Mouse (Mus musculus) hindbrain, embryonic 10.5 days (tissue): ENCODE data around the gene Lmntd1. TPM values are rescaled to one million over a fixed set of nuclear protein-coding genes. Genes with fewer than 3 reads are reported as not detected.

ENCODE experiments used
- DNase-seq: peaks from one replicate; pipeline ENCODE4 v3.0.0-alpha.2; 2017; ENCODE audit warnings: low spot score
- H3K27ac ChIP-seq: fragments of 300-500 bp; sonication (generic); 2 replicates; pipeline ENCODE4 v1.5.1; 2016; ENCODE audit warnings: mild to moderate bottlenecking, moderate library complexity
- H3K27me3 ChIP-seq: fragments of 300-500 bp; sonication (generic); 2 replicates; pipeline ENCODE4 v1.6.1; 2016; ENCODE audit warnings: mild to moderate bottlenecking; ENCODE audit not compliant: poor library complexity, insufficient read depth, severe bottlenecking
- H3K36me3 ChIP-seq: fragments of 300-500 bp; sonication (generic); 2 replicates; pipeline ENCODE4 v1.6.1; 2016; ENCODE audit warnings: mild to moderate bottlenecking, moderate library complexity
- H3K4me1 ChIP-seq: fragments of 300-500 bp; sonication (generic); replicated peaks from 2 replicates; pipeline ENCODE4 v1.6.1; 2016; ENCODE audit warnings: mild to moderate bottlenecking
- H3K4me3 ChIP-seq: fragments of 300-500 bp; sonication (generic); 2 replicates; pipeline ENCODE4 v1.5.1; 2016; ENCODE audit warnings: mild to moderate bottlenecking, moderate library complexity
- H3K9me3 ChIP-seq: fragments of 300-500 bp; sonication (generic); 2 replicates; pipeline ENCODE4 v1.6.1; 2016; ENCODE audit warnings: mild to moderate bottlenecking, moderate library complexity
- WGBS: fragments of 180-500 bp; shearing (Covaris S2); methylation state at CpG from one replicate; pipeline ENCODE4 v1.1.7; 2016; 5-methylcytosine and 5-hydroxymethylcytosine counted together
- polyA plus RNA-seq: library from polyadenylated mRNA; unstranded; fragments of >200 nt; fragmentation: Nextera tagmentation; extraction: Ambion mirVana; gene quantifications from 2 replicates; pipeline ENCODE4 v1.2.1, GENCODE M21; 2016

The Lmntd1 gene
- polyA plus RNA-seq, 1 experiment from 2014 or later, result 0.31 TPM

- no peak for DNase-seq
- Histone ChIP-seq H3K27me3 (no peaks in the 10 kb centered on the region), H3K4me3 (no peak overlapping the region), H3K36me3 (no peaks in the 10 kb centered on the region), H3K9me3 (no peaks in the 10 kb centered on the region), H3K4me1 (peaks cover 22% of the 10 kb centered on the region), H3K27ac (no peak overlapping the region)
- 67% methylated on average over 11 of the region's 11 CpGs for WGBS
Observed at GRCm38 (mm10) chr6:145598794-145599555, 15.1 kb downstream of the Lmntd1 start.

GRCm38 (mm10) chr6:145595905-145596304, 18.2 kb downstream of the Lmntd1 start:
- Histone ChIP-seq H3K4me3 (no peak overlapping the region), H3K27me3 (no peaks in the 10 kb centered on the region), H3K9me3 (no peaks in the 10 kb centered on the region), H3K27ac (no peak overlapping the region), H3K36me3 (no peaks in the 10 kb centered on the region), H3K4me1 (peaks cover 20% of the 10 kb centered on the region)
- DNase-seq, result no peak
- WGBS, result 90% methylated on average over 4 of the region's 4 CpGs

GRCm38 (mm10) chr6:145593991-145594390, 20.1 kb downstream of the Lmntd1 start:
- peaks cover 20% of the 10 kb centered on the region for H3K4me1 ChIP-seq
- no peaks in the 10 kb centered on the region for H3K36me3 ChIP-seq
- 90% methylated on average over 7 of the region's 7 CpGs for WGBS
- DNase-seq, result no peak
- no peak overlapping the region for H3K4me3 ChIP-seq
- H3K9me3 ChIP-seq, result no peaks in the 10 kb centered on the region
- no peak overlapping the region for H3K27ac ChIP-seq
- no peaks in the 10 kb centered on the region for H3K27me3 ChIP-seq

DNA sequence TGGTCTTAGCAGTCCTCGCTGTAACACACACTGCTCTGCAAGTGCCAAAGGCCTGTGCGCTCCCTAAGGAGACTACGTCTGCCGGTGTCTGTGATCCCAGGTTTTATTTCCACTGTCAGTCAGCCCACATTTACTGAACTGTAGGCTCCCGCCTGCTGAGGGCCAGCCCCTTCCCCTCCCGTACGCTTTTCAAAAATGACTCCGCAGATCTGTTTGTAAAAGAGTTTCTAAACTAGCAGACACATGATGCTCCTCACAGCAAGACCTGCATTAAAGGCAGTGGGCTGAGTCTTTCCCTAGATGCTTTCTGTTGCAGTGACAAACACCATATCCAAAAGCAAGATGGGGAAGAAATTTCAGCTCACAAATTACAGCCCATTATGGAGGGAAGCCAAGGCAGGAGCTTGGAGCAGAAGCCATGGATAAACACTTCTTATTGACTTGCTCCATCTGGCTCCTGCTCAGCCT, 21.6 kb downstream of the Lmntd1 start:
- peak overlapping the region; percentile 67 for H3K27ac ChIP-seq
- WGBS, result 58% methylated on average over 8 of the region's 8 CpGs
- H3K36me3 ChIP-seq, result no peaks in the 10 kb centered on the region
- no peak overlapping the region for H3K4me3 ChIP-seq
- no peaks in the 10 kb centered on the region for H3K27me3 ChIP-seq
- peak; percentile 20 for DNase-seq
- peaks cover 15% of the 10 kb centered on the region for H3K4me1 ChIP-seq
- H3K9me3 ChIP-seq, result no peaks in the 10 kb centered on the region

GRCm38 (mm10) chr6:145592036-145592435, 22.1 kb downstream of the Lmntd1 start:
- 83% methylated on average over 6 of the region's 6 CpGs for WGBS
- no peak overlapping the region for H3K4me3 ChIP-seq
- H3K27ac ChIP-seq, result peak overlapping the region; percentile 67

DNA sequence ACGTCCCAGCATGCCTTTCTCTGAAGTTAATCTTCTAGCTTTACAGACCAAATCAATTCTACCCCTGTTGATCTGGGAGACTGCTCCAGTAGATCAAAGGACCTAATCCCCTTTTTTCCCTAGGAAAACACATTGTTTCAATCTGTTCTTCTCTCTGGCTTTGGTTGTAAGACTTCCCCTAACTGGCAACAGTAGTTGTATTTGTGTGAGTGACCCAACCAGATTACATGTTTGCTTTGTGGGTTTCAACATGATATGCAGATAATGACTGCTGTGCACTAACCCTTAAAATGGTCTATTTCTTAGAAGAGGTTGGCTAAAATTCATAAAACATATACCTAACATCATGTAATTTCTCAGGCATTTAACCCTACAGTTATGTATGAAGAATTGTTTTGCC, 22.5 kb downstream of the Lmntd1 start:
- DNase-seq, result no peak
- Histone ChIP-seq H3K27ac (no peak overlapping the region), H3K27me3 (no peaks in the 10 kb centered on the region), H3K36me3 (no peaks in the 10 kb centered on the region), H3K4me1 (peaks cover 15% of the 10 kb centered on the region), H3K9me3 (no peaks in the 10 kb centered on the region), H3K4me3 (no peak overlapping the region)
- 69% methylated on average over 1 of the region's 1 CpGs for WGBS

More at GRCm38 (mm10) chr6:145592036-145592435, 22.1 kb downstream of the Lmntd1 start:
- peaks cover 15% of the 10 kb centered on the region for H3K4me1 ChIP-seq
- H3K9me3 ChIP-seq, result no peaks in the 10 kb centered on the region
- DNase-seq, result no peak
- no peaks in the 10 kb centered on the region for H3K27me3 ChIP-seq
- no peaks in the 10 kb centered on the region for H3K36me3 ChIP-seq

- Histone ChIP-seq H3K36me3 (no peaks in the 10 kb centered on the region), H3K4me1 (peaks cover 16% of the 10 kb centered on the region), H3K27ac (0 out of 2 replicates have a peak overlapping the region, but pooled peaks have one; percentile 1), H3K27me3 (no peaks in the 10 kb centered on the region), H3K9me3 (no peaks in the 10 kb centered on the region), H3K4me3 (no peak overlapping the region)
- 89% methylated on average over 11 of the region's 11 CpGs for WGBS
- DNase-seq, result no peak
Observed at GRCm38 (mm10) chr6:145590501-145591293, 23.4 kb downstream of the Lmntd1 start.

DNA sequence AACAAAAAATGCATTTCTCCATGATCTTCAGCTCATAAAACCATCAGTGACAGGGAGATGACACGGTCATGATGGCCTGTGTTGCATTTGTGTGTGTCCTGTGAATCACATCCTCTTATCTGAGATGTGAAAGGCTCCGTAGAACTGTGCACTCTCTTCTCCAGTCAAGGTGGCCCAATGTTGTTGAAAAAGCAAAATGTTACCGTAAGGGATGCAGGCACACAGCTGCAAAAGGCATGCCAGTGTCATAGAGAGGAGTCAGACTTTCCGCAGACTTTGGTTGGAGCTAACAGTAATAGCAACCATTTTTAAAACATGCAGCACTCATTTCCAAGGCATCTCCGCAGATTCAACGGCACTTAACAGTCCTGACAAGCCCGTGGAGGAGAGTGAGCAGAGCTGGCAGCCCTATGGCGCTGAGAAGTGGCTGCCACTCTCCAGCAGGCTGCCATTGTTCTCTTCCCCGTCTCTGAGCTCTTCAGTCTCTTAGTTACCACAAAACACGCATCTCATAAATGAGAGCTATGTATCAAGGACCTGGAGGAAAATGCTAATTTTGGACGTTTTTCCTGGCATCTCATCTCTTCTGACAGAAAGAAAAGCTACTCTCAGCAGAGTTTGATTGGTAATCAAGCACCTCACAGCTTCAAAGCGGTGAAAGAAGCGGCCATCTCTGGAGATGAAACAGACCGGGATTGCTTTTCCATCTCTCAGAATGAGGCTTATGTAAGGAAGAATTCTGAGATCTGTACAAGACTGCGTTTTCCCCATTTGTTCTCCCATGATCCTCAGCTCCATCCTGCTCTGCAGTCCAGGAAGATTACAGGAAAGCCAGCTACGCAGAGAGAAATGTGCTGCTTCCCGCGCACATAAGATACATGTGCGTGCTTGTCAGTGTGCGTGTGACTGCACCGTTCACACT, 28.8 kb downstream of the Lmntd1 start:
- 72% methylated on average over 21 of the region's 21 CpGs for WGBS
- Histone ChIP-seq H3K27me3 (no peaks in the 10 kb centered on the region), H3K36me3 (no peaks in the 10 kb centered on the region), H3K4me3 (no peak overlapping the region), H3K9me3 (no peaks in the 10 kb centered on the region), H3K4me1 (peaks cover 23% of the 10 kb centered on the region), H3K27ac (peak overlapping the region; percentile 72)
- DNase-seq, result peak; percentile 16

GRCm38 (mm10) chr6:145581366-145582170, 32.6 kb downstream of the Lmntd1 start:
- no peaks in the 10 kb centered on the region for H3K9me3 ChIP-seq
- H3K36me3 ChIP-seq, result no peaks in the 10 kb centered on the region
- H3K4me1 ChIP-seq, result peaks cover 36% of the 10 kb centered on the region
- WGBS, result 82% methylated on average over 10 of the region's 10 CpGs
- H3K4me3 ChIP-seq, result no peak overlapping the region
- H3K27ac ChIP-seq, result peak overlapping the region; percentile 69; the same call in 1 of the 2 replicates
- DNase-seq, result no peak
- H3K27me3 ChIP-seq, result no peaks in the 10 kb centered on the region

- peaks cover 27% of the 10 kb centered on the region for H3K4me1 ChIP-seq
- no peak for DNase-seq
- no peak overlapping the region for H3K27ac ChIP-seq
- no peaks in the 10 kb centered on the region for H3K36me3 ChIP-seq
- H3K9me3 ChIP-seq, result no peaks in the 10 kb centered on the region
- H3K4me3 ChIP-seq, result no peak overlapping the region
- H3K27me3 ChIP-seq, result no peaks in the 10 kb centered on the region
- 89% methylated on average over 3 of the region's 3 CpGs for WGBS
Observed at GRCm38 (mm10) chr6:145579761-145580160, 34.4 kb downstream of the Lmntd1 start.

DNA sequence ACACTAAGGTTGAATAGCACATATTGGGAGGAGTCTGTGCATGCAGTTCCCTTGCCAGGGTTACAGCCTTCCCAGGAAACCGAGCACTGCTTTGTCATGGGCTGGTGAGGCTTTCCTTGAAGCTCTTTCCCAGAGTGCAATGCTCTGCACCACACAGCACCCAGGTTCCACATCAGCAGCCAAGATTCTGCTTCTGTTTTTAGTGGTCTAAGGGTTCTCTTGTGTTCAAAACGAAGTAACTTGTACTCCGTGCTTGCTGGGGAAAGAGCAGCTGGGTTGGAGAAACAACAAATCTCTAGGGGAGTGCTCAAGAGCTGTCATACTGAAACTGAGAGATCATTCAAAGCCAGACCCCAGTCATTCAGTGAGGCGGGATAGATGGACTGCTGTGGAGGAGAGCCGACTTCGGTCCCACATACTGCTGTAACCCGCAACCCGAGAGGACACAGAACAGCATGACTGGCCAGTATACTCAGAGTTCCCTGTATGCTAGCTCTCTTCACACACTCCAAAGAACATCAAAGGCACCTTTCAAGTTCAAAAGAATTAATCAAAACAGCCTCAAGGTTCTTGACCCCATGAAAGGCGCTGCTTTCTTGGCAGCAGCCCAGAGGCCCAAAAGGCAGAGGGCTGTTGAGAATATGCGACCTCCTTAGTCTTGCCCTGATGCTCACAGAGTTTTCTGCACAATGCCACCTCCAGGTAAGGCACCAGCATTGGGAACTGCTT, 35.5 kb downstream of the Lmntd1 start:
- Histone ChIP-seq H3K27ac (peak overlapping the region; percentile 9; the same call in 1 of the 2 replicates), H3K4me3 (no peak overlapping the region), H3K4me1 (peaks cover 27% of the 10 kb centered on the region), H3K9me3 (no peaks in the 10 kb centered on the region), H3K36me3 (no peaks in the 10 kb centered on the region), H3K27me3 (no peaks in the 10 kb centered on the region)
- WGBS, result 53% methylated on average over 10 of the region's 10 CpGs
- peak; percentile 23 for DNase-seq
